Mouse (Mus musculus) ES-Bruce4 (cell line): ENCODE data around the gene Ermp1. TPM values are rescaled to one million over a fixed set of nuclear protein-coding genes. Genes with fewer than 3 reads are reported as not detected.

Source experiments
- H3K27ac ChIP-seq: 2 replicates; pipeline ENCODE4 v1.5.1; 2012; ENCODE audit warnings: low read length, inconsistent platforms; ENCODE audit not compliant: insufficient read depth
- H3K27me3 ChIP-seq: 2 replicates; pipeline ENCODE4 v1.6.1; 2012; ENCODE audit warnings: mild to moderate bottlenecking, low read length, inconsistent platforms; ENCODE audit not compliant: control insufficient read depth, poor library complexity, insufficient read depth, severe bottlenecking
- H3K36me3 ChIP-seq: 2 replicates; pipeline ENCODE4 v1.6.1; 2012; ENCODE audit warnings: inconsistent platforms, mild to moderate bottlenecking, low read length, moderate library complexity; ENCODE audit not compliant: control insufficient read depth, poor library complexity, insufficient read depth, severe bottlenecking
- H3K4me1 ChIP-seq: one replicate; pipeline ENCODE4 v1.8.1; 2011; ENCODE audit warnings: low read length; ENCODE audit not compliant: control insufficient read depth, insufficient read depth
- H3K4me3 ChIP-seq: 2 replicates; pipeline ENCODE4 v1.5.1; 2011; ENCODE audit warnings: low read depth, mild to moderate bottlenecking, low read length
- H3K9ac ChIP-seq: 2 replicates; pipeline ENCODE4 v1.6.1; 2012; ENCODE audit warnings: low read depth, mild to moderate bottlenecking, inconsistent platforms; ENCODE audit not compliant: poor library complexity, severe bottlenecking
- H3K9me3 ChIP-seq: replicated peaks from 2 replicates; pipeline ENCODE4 v1.6.1; 2012; ENCODE audit warnings: mild to moderate bottlenecking, low read length, inconsistent platforms; ENCODE audit not compliant: control insufficient read depth, poor library complexity, insufficient read depth, severe bottlenecking
- CTCF ChIP-seq: IDR thresholded peaks from one replicate; pipeline ENCODE4 v1.8.1; 2011; ENCODE audit warnings: low read depth, low read length
- EP300 ChIP-seq: IDR thresholded peaks from 2 replicates; pipeline ENCODE4 v1.6.1; 2011; ENCODE audit warnings: low read depth, low read length; ENCODE audit not compliant: insufficient read depth
- POLR2A ChIP-seq: IDR thresholded peaks from one replicate; pipeline ENCODE4 v1.8.1; 2011; ENCODE audit warnings: low read length; ENCODE audit not compliant: insufficient read depth
- polyA plus RNA-seq: library from polyadenylated mRNA; stranded (reverse); fragments of >200 nt; gene quantifications from 2 replicates; pipeline ENCODE4 v1.2.4, GENCODE M21; 2011; ENCODE audit warnings: low read depth; ENCODE audit not compliant: missing spikeins, insufficient read depth, insufficient read length

Ermp1 gene
- 57.9 and 67.9 TPM in 2 replicates for polyA plus RNA-seq

DNA sequence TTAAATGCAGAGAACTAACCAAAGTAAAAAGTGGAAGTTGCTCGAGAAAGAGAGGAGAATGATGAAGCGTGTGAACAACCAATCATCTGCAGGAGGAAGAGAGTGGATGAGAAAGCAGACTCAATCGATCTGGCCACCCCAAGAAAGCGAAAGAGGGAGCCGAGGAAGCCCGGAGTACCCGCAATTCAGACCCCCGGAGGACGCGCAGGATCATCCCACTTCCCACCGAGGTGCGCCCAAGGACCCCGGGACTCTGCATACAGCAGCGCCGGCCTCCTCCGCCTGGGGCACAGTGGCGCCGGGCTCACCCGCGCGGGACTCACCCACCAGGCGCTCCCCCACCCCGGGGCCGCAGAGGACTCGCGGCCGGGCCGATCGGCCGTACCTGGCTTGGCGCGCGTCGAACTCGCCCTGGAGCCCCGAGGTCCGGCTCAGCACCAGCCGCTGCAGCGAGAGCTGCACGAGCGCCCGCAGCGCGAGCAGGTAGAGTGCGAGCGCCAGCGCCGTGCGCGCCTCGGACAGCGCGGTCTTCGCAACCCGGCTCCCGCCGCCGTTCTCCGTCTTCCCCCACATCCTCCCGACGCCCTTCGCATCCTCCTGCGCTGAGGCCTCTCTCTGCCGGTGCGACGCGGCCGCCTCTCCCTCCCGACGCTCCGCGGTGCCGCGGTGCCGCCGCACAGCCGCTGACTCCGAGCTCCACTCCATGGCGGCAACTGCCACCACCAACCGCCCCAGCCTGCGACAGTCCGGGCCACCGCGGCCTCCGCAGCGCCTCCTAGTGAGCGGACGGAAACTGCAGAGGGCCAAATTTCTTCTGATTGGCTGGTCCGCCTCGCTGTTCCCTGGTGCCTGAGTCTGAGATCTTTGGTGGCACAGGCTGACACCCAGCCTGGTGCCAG is at the start of gene Ermp1:
Gene Ermp1, minus strand, starts transcription at position 765 of the 899 bp plus-strand sequence.
- no peaks in the 10 kb centered on the region for H3K27me3 ChIP-seq

DNA sequence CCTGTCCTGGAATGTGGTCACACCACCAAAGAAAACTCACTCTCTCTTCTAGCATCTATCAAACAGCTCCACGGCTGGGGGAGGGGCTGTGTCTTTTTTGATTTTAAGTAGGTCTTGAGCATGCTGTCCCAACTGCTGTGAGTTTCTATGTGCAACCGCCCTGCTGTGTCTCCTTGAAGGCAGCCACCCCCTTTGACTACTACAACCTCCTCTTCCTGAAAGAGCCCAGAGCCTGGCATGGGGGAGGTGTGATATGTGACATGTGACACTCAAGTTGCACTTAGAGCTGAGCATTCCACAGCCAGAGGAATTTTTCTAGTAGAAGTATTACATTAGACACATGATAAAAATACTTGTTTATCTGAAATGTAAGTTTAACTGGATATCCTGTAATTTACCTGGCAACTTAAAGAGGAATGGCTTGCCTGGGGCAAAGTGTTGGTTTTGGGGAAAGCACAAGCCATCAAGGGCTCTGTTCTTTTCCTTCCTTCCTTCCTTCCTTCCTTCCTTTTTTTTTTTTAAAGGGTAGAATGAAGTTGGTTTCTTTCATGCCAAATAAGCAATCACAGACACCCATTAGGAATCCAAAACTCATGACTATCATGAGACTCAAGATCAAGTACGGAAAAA is 49.1 kb upstream of the Ermp1 start, which contains the start of gene Mlana:
Gene Mlana, plus strand, starts transcription at position 580 of the 630 bp plus-strand sequence.
- no peak within 1 kb of the TSS for H3K27ac ChIP-seq
- no peak within 1 kb of the TSS for H3K9ac ChIP-seq
- TF ChIP-seq CTCF, result no peak
- TF ChIP-seq POLR2A, result no peak
- no peak for TF ChIP-seq EP300
- H3K9me3 ChIP-seq, result peaks cover 5% of the 10 kb centered on the region; the same call in 1 of the 2 replicates
- no peaks in the 10 kb centered on the region for H3K36me3 ChIP-seq
- no peak within 1 kb of the TSS for H3K4me3 ChIP-seq
- H3K4me1 ChIP-seq, result peaks cover 3% of the 10 kb centered on the region
- no peaks in the 10 kb centered on the region for H3K27me3 ChIP-seq

More for the DNA sequence above, at the start of gene Ermp1:
- H3K4me1 ChIP-seq, result no peaks in the 10 kb centered on the region
- H3K9ac ChIP-seq, result peak within 1 kb of the TSS; percentile 76
- H3K36me3 ChIP-seq, result peaks cover 12% of the 10 kb centered on the region
- 0 out of 2 replicates have a peak, but pooled peaks cover 3% of the 10 kb centered on the region for H3K9me3 ChIP-seq
- H3K27ac ChIP-seq, result no peak within 1 kb of the TSS
- TF ChIP-seq EP300, result no peak
- TF ChIP-seq CTCF, result peak; percentile 79
- peak; percentile 78 for TF ChIP-seq POLR2A
- H3K4me3 ChIP-seq, result peak within 1 kb of the TSS; percentile 68

DNA sequence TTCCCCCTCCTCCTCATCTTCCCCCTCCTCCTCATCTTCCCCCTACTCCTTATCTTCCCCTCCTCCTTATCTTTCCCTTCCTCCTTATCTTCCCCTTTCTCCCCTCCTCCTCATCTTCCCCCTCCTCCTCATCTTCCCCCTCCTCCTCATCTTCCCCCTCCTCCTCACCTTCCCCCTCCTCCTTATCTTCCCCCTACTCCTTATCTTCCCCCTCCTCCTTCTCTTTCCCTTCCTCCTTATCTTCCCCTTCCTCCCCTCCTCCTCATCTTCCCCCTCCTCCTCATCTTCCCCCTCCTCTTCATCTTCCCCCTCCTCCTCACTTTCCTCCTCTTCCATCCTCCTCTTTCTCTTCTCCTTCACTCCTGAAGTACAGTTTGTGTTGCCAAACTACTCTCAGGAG is 48.6 kb upstream of the Ermp1 start:
- no peak overlapping the region for H3K9ac ChIP-seq
- peaks cover 5% of the 10 kb centered on the region; the same call in 1 of the 2 replicates for H3K9me3 ChIP-seq
- H3K4me3 ChIP-seq, result no peak overlapping the region
- H3K27ac ChIP-seq, result no peak overlapping the region
- H3K4me1 ChIP-seq, result peaks cover 3% of the 10 kb centered on the region
- no peaks in the 10 kb centered on the region for H3K27me3 ChIP-seq
- TF ChIP-seq CTCF (no peak), EP300 (no peak), POLR2A (no peak)
- no peaks in the 10 kb centered on the region for H3K36me3 ChIP-seq

DNA sequence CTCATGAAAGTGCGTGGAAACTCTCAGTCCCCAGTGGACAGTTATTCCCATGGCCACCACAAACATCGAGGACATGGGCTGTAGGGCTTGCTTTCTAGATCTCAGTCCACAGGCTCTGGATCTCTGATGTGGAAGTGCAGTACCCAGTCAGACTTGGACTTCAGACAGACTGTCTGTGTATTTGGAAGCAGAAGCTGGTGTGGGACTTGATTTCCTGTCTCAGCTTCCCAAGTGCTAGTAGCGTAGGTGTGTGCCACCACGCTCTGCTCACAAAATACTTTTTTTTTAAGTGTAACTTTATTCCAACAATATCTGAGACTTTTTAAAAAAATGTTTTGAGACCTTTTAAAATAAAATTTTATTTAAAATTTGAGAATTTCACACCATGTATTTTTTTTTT is 48.1 kb upstream of the Ermp1 start:
- peaks cover 5% of the 10 kb centered on the region; the same call in 1 of the 2 replicates for H3K9me3 ChIP-seq
- no peak overlapping the region for H3K4me3 ChIP-seq
- no peak for TF ChIP-seq POLR2A
- TF ChIP-seq EP300, result no peak
- TF ChIP-seq CTCF, result no peak
- no peak overlapping the region for H3K9ac ChIP-seq
- H3K27me3 ChIP-seq, result no peaks in the 10 kb centered on the region
- H3K36me3 ChIP-seq, result no peaks in the 10 kb centered on the region
- H3K4me1 ChIP-seq, result peaks cover 3% of the 10 kb centered on the region
- no peak overlapping the region for H3K27ac ChIP-seq

DNA sequence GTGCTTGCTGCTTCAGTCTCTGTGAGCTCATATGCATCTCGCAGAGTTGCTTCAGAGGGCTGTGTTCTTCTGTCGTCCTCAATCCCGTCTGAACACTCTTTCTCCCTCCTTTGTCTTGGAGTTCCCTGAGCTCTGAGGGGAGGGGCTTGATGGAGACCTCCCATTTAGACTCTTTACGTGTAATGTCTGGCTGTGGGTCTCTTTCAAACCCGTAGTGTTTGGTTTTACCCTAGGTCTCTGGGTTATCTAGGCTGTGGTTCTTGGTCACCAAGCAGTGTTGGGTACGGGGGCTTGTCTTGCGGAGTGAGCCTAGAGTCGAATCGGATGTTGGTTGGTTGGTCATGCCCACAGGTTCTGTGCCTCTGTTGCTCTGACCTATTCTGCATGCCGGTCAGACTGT is 46.9 kb upstream of the Ermp1 start:
- H3K27me3 ChIP-seq, result no peaks in the 10 kb centered on the region
- H3K4me3 ChIP-seq, result no peak overlapping the region
- H3K4me1 ChIP-seq, result peaks cover 3% of the 10 kb centered on the region
- H3K27ac ChIP-seq, result no peak overlapping the region
- no peak for TF ChIP-seq POLR2A
- H3K36me3 ChIP-seq, result no peaks in the 10 kb centered on the region
- no peak overlapping the region for H3K9ac ChIP-seq
- H3K9me3 ChIP-seq, result peaks cover 5% of the 10 kb centered on the region; the same call in 1 of the 2 replicates

DNA sequence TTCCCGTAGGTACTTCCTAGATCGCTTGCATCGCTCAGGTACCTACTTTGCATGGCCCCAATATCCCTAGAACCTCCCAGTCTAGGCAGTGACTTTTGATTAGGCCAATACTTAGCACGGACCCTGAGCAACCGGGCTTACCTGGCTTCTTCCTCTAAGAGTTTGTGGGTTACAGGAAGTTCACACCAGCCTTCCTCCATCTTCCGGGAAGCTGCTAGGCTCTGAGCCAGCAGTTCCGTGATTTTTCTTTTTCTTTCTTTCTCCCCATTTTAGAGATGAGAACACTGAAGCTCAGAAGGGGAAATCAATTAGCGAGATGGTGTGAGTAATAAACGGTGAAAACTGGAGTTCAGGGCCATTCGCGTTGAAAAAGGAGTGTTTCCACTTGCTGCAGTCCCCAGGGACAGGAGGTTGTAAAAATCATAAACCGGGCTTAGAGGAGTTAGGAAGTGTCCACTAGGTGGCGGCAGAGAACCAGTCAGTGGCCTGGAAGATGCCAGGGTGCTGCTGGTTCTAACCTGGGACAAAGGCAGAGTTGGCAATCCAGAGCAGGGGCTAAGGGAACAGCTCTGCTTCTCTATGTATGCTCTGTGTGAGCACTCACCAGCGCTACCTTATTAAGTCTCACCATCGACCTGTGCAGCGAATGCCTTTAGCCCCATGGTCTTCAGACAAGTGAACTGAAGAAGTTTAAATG is 35.8 kb upstream of the Ermp1 start:
- H3K9me3 ChIP-seq, result peaks cover 13% of the 10 kb centered on the region
- no peaks in the 10 kb centered on the region for H3K4me1 ChIP-seq
- H3K27ac ChIP-seq, result no peak overlapping the region
- H3K27me3 ChIP-seq, result no peaks in the 10 kb centered on the region
- TF ChIP-seq CTCF (peak; percentile 77), EP300 (no peak), POLR2A (no peak)
- no peaks in the 10 kb centered on the region for H3K36me3 ChIP-seq
- H3K9ac ChIP-seq, result no peak overlapping the region
- H3K4me3 ChIP-seq, result no peak overlapping the region
